Mouse (Mus musculus) right cerebral cortex, postnatal 14 days (tissue): Measurements from ENCODE around the gene Adamtsl4.
"Not testable (repeated sequence)": the region's sequence is repeated elsewhere in the genome, so short reads cannot be mapped to it uniquely, and the experiment has no call there.

ENCODE experiments used
- DNase-seq: peaks from one replicate; pipeline ENCODE4 v3.0.0; 2022

Adamtsl4 gene

DNA sequence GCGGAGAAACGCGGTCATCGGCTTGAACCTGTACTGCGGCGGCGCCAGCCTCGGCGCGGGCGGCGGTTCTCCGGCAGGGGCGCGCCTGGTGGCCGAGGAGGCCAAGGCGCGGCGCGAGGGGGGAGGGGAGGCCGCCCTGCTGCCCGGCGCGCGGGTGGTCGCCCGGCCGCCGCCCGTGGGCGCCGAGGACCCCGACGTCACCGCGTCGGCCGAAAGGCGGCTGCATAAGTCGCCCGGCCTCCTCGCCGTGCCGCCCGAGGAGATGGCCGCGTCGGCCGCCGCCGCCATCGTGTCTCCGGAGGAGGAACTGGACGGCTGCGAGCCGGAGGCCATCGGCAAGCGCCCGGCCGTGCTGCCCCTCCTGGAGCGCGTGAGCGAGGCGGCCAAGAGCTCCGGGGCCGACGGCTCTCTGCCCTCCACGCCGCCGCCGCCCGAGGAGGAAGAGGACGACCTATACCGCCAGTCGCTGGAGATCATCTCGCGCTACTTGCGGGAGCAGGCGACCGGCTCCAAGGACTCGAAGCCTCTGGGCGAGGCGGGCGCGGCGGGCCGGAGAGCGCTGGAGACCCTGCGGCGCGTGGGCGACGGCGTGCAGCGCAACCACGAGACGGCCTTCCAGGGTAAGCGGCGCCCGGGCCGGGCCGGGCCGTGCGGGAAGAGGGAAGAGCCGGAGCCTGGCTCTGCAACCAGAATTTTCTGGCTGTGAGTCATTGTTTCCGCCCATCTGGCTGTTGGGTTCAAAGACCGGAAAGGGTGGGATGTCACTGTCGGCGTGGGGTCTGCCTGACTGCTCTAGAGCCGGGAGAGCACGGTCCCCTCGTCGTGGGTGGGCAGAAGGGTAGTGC, 28.6 kb downstream of the Adamtsl4 start:
- DNase-seq = peak; percentile 63

DNA sequence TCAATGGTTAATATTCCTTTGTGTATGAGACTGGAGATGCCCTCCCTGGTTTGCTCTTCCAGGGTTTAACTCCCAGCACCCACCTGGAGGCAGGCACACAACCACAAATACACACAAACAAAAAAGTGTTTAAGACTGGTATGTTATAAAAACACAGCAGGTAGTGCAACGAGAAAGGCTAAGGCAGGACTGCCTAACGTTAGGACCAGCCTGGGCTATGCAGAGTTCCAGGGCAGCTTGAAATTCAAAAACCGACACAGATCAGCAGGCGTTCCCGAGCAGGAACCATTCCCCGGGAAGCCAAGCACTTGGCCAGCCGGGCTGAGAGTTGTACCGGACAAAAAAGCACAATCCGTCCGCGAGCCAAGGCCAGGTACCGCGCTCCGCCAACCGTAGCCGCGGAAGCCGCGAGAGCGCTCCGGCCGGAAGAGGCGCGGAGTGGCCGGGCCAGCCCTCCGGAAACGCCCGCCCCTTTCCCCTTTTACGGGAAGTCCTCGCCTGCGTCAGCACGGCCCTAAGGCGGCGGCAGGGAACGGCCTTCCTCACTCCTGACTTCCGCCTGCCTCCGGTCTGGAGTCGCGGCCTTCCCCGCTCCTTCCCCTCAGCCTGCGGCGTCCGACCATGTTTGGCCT, 29.4 kb downstream of the Adamtsl4 start, which contains the start of gene Mcl1:
TSS of gene Mcl1 (plus strand) at position 553 of the 632 bp plus-strand sequence.
- peak; percentile 95 for DNase-seq

DNA sequence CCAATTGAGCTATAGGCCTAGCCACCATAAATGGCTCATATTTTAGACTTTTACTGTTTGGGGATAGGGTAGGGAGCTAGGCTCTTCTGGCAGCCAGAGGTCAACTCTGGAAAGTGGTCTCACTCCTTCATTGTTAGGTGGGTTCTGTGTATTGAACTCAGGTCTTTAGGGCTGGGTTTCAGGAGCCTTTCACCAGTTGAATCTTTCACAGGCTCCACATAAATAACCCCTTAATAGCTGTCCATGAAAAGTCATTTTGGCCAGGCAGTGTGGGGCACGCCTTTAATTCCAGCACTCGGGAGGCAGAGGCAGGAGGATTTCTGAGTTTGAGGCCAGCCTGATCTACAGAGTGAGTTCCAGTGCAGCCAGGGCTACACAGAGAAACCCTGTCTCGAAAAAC, 30.0 kb downstream of the Adamtsl4 start:
- no peak for DNase-seq

DNA sequence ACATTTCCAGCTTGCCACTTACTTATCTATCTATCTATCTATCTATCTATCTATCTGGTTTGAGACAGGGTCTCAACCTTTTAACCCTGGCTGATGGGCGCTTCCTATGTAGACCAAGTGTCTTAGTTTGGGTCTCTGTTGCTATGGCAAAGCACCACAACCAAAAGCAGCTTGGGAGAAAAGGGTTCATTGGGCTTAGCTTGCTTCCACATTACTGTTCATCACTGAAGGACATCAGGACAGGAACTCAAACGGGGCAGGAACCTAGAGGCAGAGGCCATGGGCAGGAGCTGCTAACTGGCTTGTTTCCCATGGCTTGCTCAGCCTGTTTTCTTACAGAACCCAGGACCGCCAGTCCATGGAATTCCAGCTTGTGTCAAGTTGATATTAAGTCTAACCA, 30.6 kb downstream of the Adamtsl4 start:
- no peak for DNase-seq

DNA sequence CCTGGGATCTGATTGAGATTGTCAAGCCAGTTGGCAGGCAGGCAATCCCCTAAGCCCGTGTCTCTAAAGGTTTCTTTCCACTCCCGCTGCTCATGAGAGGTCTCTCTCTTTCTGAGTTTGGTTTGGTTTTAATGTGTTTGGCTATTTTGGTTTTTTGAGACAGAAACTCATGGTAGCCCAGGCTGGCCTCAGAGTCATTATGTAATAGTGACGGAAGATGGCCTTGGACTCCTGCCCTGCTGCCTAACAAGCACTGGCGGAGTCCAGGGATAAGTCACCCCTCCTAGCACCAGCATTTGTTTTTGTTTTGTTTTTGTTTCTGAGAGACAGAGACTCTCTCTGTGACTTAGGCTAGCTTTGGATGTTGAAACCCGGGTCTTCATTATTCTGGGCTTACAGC, 32.3 kb downstream of the Adamtsl4 start:
- DNase-seq = no peak

DNA sequence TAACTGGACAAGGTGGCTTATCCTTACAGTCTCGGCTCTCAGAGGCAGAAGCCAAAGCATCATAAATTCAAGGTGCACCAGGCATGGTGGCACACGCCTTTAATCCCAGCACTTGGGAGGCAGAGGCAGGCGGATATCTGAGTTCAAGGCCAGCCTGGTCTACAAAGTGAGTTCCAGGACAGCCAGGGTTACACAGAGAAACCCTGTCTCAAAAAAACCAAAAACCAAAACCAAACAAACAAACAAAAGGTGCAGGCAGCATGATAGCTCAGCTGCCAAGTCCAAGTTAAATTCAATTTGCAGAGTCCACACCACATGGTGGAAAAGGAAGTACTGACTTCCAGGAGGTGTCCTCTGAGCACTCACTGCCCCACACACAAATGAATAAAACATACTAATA, 33.3 kb downstream of the Adamtsl4 start:
- DNase-seq = not testable (repeated sequence)

DNA sequence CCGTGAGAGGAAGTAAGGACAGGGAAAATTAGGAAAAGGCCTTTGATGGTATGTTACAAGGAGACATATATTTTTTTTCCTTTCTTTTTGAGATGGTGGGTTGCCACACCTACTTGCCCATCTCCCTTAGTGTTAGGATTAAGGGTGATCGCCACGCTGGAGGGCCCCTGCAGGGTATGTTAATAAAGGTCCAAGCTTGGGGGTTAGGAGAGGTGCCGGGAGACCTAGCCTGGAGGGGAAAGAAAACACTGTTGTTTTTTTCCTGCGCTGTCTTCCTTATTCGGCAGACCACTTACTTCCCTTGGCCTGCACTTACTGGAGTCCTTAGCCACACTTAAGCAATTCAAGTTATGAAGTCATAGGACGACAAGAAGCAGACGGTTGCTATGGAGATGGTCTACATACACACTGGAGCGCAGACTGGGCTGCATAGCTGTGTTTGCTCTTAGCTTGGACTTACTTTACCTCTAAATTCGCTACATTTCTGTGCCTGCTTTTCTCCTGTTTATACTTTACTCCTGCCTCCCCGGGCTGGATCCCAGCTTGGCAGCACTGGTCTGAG, 34.2 kb downstream of the Adamtsl4 start:
- peak; percentile 21 for DNase-seq

DNA sequence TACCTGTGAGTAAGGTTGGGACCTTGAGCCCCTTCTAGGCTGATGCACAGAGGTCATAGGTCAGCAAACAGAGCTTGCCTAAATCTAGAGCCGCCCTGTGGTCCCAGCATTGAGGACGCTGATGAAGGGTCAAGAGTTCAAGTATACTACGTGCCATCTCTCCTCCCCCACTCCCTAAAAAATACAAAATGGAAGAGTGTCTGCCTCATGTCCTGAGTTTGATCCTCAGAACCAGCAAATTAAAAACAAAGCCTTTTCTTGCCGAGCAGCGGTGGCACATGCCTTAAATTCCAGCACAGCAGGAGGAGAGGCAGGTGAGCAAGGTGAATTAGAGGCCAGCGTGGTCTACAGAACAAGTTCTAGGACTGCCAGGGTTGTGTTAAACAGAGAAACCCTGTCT, 34.8 kb downstream of the Adamtsl4 start:
- no peak for DNase-seq

DNA sequence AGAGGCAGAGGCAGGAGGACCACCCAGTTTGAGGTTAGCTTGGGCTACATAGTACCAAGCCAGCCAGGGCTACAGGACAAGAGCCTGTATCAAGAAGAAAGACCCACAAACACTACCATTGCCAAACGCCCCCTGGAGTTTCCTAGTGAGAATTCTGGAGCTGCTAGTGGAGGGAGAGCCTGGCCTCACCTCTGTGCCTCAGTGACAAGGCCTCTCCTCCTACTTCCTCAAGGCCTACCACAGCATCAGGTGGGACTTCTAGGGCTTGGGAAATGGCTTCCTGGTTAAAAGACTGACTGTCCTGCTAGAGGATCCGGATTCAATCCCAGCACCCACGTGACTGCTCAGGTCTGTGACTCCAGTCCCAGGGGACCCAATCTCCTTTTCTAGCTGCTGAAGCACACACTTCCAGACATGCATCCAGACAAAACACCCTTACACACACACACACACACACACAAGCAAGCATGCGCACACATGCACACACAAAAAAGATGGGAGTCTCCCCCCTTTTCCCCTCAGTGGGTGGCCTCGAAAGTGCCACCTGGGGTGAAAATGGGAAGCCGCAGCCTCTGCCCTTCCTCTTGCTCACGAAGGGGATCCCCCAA, 35.4 kb downstream of the Adamtsl4 start:
- DNase-seq = no peak

DNA sequence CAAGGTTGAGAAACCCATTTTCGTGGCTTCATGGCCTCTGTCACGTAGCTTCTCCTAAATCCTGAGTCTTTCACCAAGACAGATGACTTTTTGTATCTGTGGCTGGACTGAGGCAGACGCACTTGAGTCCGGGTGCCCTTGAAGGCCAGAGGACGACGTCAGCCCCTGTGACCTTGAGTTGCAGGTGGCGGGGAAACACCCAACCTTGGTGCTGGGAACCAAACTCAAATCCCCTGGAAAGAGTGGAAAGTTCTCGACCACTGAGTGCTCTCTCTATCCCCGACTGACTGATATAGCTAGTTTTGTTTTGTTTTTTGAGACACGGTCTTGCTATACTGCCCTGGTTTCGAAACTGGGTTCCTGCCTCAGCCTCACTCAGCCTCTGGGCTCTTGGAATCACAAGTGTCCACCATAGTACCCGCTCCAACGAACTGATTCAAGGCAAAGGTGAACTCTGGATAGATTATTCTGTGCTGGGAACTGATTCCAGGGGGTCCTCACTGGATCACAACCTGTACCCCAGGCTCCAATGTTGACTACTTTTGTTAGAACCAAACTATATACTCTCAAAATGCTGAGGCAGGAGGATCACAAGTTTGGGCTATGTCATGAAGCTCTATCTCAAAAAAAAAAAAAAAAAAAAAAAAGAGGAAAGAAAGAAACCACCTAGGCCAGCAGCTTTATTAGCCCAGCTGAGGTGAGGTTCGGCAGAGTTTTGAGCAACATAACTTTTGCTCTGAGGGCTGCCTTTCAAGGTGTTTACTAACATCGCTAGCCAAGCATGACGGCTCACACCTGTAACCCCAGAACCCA, 36.1 kb downstream of the Adamtsl4 start:
- no peak for DNase-seq

DNA sequence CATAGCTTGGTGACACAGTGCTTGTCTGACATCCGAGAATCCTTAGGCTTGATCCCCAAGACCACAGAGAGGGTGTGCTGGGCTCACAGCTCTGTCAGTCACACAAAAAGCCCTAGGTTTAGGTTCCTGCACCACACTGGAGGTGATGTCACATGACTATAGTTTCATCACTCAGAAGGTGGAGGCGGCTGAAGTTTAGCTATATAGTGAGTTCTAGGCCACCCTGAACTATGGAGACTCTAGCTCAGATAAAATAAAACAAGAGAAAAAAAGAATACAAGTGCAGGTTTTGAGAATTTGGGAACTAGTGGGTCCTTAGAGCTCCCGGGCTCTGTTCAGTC, 36.7 kb downstream of the Adamtsl4 start:
- no peak for DNase-seq

DNA sequence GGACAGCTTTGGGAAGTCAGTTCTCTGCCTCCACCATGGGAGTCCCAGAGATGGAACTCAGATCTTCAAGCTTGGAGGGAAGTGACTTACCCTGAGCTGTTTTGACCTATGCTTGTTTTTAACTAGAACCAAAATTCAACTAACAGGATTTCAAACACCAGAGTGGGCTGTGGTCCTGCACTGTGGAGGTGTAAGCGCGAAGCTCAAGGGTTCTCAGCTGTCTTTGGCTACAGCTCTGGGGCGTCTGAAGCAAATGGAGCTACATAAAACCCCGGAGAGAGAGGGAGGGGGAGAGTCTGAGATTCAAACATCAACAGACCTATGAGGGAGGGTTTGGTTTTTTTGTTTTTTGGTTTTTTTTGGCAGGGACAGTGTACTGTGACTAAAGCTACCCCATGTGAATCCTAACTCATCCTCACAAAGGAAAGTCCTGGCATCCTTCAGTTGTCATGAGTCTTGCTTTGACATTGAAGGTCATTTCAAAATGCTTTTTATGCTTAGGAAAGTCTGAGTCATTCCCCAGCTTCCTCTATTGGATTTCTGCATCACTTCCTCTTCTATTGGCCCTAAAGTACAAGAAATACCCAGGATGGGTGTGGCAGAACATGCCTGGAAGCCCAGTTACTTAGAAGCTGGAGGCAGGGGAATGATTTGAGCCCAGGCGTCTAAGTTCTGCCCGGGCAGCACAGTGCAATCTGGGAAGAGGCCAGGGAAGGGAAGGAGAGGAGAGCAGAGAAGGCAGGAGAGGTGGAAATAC, 37.3 kb downstream of the Adamtsl4 start:
- DNase-seq = no peak

DNA sequence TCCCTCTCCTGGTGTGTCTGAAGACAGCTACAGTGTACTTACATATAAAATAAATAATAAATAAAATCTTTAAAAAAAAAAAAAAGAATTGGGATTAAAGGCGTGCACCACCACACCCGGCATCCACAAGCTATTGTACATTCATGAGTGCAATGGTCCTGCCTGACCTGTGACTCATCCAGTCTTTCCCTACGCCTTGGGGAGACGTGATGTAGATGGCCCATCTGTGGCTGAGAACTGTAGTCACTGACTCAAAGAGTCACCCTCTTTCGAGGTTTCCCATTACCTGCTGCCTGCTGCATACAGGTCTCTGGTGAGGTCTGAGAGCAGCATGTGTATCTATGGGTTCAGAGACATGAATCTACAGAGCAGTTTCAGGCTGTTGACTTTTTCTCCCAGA, 39.7 kb downstream of the Adamtsl4 start:
- no peak for DNase-seq

DNA sequence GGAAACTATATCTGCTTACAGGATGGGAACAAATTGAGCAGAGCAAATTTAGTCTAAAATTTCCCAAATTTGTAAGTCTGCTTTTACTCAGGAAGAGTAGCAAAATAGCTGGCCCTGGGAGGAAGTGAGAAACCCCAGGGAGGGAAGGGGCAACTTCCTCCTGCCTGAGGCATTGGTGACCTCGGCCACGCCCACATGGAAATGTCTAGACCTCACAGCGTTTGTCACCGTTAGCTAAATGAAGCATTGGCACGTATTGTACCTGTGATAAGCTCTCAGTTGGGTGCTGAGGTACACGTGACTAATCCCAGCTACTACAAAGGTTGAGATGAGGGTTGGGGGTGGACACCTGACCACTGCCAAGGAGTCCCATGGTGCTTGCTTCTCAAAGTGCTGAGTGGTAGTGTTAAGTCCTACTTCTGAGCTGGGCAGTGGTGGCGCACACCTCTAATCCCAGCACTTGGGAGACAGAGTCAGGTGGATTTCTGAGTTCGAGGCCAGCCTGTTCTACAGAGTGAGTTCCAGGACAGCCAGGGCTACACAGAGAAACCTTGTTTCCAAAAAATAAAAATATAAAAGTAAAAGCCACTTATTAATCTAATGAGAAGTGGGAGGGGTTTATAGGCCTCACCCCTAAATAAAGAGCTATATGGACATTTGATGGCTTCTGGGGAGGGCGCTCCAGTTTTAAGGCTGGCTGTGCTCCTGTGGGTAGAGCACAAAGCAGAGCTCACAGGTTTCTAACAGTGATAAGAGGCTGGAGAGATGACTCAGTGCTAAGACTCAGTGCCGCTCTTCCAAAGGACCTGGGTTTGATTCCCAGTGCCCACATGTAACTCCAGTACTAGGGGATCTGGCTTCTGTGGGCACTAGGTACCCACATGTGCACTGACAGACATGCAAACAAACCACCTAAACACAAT, 42.1 kb downstream of the Adamtsl4 start:
- DNase-seq = no peak

DNA sequence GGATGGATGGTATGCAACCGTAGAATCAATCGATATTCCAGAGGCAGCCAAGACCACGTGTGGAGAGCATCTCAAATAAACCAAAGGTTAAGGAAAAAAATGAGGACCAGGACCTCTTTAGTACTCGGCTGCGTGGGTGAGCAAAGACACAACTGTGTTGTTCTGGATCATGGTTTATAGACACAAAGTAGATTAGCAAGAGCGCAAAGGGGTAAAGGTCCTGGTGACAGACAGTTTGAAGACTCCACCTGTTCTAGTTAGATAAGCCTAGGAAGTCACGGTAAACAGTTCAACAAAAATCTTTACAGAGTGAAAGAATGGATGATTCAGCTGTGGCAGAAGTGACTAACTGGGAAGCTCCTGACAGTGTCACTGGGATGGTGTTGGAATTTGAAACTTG, 44.6 kb downstream of the Adamtsl4 start:
- no peak for DNase-seq

DNA sequence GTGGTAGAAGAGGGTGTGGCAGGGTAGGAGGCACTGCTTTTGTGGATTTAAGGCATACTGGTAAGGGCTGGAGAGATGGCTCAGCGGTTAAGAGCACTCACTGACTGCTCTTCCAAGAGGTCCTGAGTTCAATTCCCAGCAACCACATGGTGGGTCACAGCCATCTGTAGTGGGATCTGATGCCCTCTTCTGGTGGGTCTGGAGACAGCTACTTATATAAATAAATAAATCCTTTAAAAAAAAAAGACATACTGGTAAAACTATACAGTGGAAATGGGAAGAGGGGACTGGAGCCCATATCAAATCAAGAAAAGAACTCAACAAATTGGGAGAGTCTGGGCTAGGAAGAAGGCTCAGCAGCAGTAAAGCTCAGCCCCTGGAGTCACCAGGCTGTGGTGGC, 48.0 kb downstream of the Adamtsl4 start:
- no peak for DNase-seq

DNA sequence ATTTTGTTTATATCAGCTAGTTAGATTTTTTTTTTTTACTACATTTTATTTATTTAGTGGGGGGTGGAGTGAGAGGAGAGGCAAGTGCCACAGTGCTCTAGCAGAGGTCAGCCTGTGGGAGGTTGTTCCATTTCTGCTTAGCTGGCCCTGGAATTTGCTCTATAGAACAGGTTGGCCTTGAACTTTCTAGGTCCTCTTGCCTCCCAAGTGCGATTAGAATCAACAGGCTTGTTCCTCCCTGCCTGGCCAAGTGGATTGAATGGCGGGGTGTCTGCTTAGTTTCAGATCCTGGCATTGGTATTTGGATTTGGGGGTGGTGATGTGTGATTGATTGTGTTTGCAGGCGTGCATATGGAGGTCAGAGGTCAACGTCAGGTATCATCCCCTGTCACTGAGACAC, 51.6 kb downstream of the Adamtsl4 start:
- no peak for DNase-seq

DNA sequence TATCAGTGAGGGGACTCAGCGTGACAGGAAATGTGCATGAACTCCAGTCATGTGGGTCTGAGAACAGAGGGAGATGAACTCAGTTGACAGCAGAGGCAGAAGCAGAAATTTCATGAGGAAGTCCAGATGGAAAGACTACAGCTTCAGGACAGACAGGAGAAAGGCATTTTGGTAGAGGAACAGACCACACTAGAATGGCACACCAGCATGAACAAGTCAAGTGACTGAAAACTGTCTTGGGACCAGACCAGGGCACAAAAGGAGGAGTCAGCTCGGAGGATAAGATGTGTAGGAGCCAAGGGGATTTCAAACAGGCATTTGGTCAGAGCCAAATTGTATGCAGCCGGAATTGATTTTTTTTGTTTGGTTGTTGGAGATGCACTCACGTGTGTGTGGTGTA, 52.1 kb downstream of the Adamtsl4 start:
- DNase-seq = no peak

DNA sequence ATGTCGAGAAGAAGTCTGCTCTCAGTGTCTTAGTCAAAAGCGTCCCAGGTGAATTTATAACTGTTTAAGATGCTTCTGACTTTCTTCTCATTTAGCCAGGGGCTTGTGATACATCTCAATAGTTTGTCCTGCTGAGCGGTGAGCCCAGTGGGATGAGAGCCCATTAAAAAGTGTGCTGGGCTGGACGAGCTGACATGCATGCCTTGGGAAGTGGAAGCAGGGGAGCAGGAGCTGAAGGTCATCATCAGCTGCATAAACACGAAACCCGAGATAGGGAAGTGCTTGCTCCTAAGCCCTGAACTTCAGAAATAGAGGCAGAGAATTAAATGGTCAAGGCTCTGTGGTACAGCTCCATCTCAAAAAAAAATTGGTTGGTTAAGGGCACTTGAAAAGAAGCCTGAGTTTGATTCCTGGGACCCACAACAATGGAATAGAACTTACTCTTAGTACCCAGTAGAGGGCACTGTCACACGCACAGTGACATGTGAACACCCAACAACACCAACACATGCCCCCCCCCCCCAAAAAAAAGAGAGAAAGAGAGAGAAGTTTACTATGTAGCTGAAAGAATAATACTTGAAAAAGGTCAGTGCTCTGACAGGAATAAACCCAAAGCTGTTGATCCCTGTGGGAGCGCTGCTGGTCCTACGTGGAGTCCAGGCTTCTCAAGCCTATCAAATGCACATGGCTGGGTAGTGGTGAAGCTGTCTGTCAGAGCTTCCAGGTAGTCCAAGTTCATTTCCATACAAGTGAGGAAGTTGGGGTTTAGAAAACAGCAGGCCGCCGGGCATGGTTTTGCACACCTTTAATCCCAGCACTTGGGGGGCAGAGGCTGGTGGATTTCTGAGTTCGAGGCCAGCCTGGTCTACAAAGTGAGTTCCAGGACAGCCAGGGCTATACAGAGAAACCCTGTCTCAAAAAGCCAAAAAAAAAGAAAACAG, 54.8 kb downstream of the Adamtsl4 start:
- no peak for DNase-seq

DNA sequence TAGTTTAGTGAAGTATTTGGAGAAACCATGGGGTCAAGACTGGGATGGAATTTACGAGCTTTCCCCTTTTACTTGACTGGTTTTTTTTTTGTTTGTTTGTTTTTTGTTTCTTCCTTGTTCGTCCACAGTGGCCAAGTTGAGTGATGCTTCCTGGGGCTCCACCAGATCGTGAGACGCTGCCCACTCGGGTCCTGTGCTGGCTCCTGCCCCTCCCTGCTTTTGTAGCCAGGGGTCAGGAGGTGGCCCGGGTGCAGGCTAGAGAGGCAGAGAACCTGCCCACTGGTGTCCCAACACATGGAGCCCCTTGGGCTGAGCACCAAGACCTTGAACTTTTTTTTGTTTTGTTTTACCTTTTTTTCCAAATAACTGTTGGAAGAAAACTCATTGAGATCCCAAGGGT, 56.4 kb downstream of the Adamtsl4 start:
- DNase-seq = no peak
